Mouse (Mus musculus) MN1 (cell line): Measurements from ENCODE around the gene Tas2r139.
"Not testable (repeated sequence)": the region's sequence is repeated elsewhere in the genome, so short reads cannot be mapped to it uniquely, and the experiment has no call there.

Experiments
- DNase-seq: peaks from one replicate; pipeline ENCODE4 v3.0.0-alpha.2; 2016; ENCODE audit warnings: low spot score

Gene Tas2r139

GRCm38 (mm10) chr6:42140636-42141035 lies at the start of gene Tas2r139:
Tas2r139 (plus strand) TSS chr6:42140936.
- DNase-seq = no peak

- not testable (repeated sequence) for DNase-seq
These were observed 10.4 kb downstream of the Tas2r139 start for GRCm38 (mm10) chr6:42151115-42151514.

- no peak for DNase-seq
These were observed 41.7 kb downstream of the Tas2r139 start for GRCm38 (mm10) chr6:42182462-42182861.

- no peak for DNase-seq
These were observed 45.5 kb downstream of the Tas2r139 start for GRCm38 (mm10) chr6:42186230-42186629.
